Mouse (Mus musculus): ENCODE results near the gene Svip. TPM values are rescaled to one million over a fixed set of nuclear protein-coding genes. Genes with fewer than 3 reads are reported as not detected.

Svip gene
- polyA plus RNA-seq, 1 experiment from 2014 or later: 22.7 TPM

Other genes with a start within 250 kb of the Svip start
- 12.3 and 12.4 TPM in 2 replicates for gene Gas2, start 144.0 kb downstream of the Svip start, polyA plus RNA-seq (2015; fragmentation: Nextera tagmentation; extraction: Ambion mirVana)
- gene Fancf, start 143.8 kb downstream of the Svip start, polyA plus RNA-seq (2015; fragmentation: Nextera tagmentation; extraction: Ambion mirVana): 2.5 and 5.6 TPM in 2 replicates
- not detected in 2 replicates for gene 1700015G11Rik, start 9.7 kb upstream of the Svip start, polyA plus RNA-seq (2015; fragmentation: Nextera tagmentation; extraction: Ambion mirVana)